ENCODE assay signal across 20 mouse cellular contexts in the genomic region with DNA sequence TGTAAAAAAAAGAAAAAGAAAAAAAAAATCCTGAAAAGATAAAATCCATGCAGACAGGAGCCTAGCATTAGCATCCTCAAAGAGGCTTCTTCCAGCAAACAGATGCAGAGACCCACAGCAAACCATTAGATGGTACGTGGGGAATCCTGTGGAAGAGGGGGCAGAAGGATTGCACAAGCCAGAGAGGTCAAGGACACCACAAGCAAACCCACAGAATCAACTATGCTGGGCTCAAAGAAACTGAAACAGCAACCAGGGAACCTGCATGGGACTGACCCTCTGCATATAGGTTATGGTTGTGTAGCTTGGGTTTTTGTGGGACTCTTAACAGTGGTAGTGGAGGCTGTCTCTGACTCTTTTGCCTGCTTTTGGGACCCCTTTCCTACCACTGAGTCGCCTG.
DNase-seq lines count a peak whose midpoint lies in the region; ATAC-seq and TF ChIP-seq lines count a peak whose summit lies in the region.
"Had no signal": no experiment of that assay in that cellular context is flagged by ENCODE, and none has a peak within 500 bp of the region (broad histone marks: within the 10 kb centered on the region; RNA-seq: fewer than 3 reads in every experiment).

No protein-coding gene starts in this region.

- no peaks in the 10 kb centered on the region for H3K9me3 ChIP-seq in heart, embryonic 12.5 days (replicated peaks)
- H3K9me3 ChIP-seq in intestine, embryonic 16.5 days (ENCODE audit: control insufficient read depth, low read length): no peaks in the 10 kb centered on the region
- H3K9me3 ChIP-seq: embryonic facial prominence, embryonic 15.5 days; forebrain, embryonic 15.5 days; hindbrain, embryonic 13.5 days had no signal

- H3K36me3 ChIP-seq in heart, embryonic 12.5 days: no peaks in the 10 kb centered on the region
- peaks cover 4% of the 10 kb centered on the region for H3K36me3 ChIP-seq in spleen, adult 2 months (ENCODE audit: control insufficient read depth, insufficient read depth, low read length)
- no peaks in the 10 kb centered on the region for H3K36me3 ChIP-seq in intestine, embryonic 16.5 days (ENCODE audit: control insufficient read depth, insufficient read depth, low read length)
- H3K36me3 ChIP-seq: embryonic facial prominence, embryonic 15.5 days; forebrain, embryonic 15.5 days; hindbrain, embryonic 13.5 days had no signal

- DNase-seq in heart, postnatal 10 days: no peak
- no peak for DNase-seq in spleen, adult 2 months (ENCODE audit: low read depth in 1 of 2, low spot score in 2 of 2)
- no peak for DNase-seq in spleen, postnatal 36 days (ENCODE audit: low spot score in 2 of 2)
- DNase-seq in induced T-regulatory cell, adult 2 months (ENCODE audit: low read depth): peak; percentile 34
- DNase-seq in frontal cortex, postnatal 25 days (ENCODE audit: low spot score in 2 of 2): no peak
- DNase-seq: adrenal gland, adult 8-10 months; adrenal gland, postnatal 36 days; cerebellum, adult 2 months; cerebellum, postnatal 10 days; embryo, embryonic 11 days; gastrocnemius, adult 2 months; gastrocnemius, postnatal 25 days; heart, adult 11 months; heart, postnatal 14 days had no signal

- ATAC-seq in heart, embryonic 12.5 days (ENCODE audit: insufficient number of reproducible peaks, low FRiP score): no peak
- no peak for ATAC-seq in intestine, embryonic 16.5 days
- ATAC-seq: forebrain, embryonic 15.5 days; hindbrain, postnatal 0 days had no signal

- peaks cover 31% of the 10 kb centered on the region for H3K4me1 ChIP-seq in heart, embryonic 12.5 days (replicated peaks)
- peaks cover 32% of the 10 kb centered on the region for H3K4me1 ChIP-seq in spleen, adult 2 months (ENCODE audit: control insufficient read depth, insufficient read depth, insufficient read length)
- H3K4me1 ChIP-seq in intestine, embryonic 16.5 days (ENCODE audit: control insufficient read depth, insufficient read depth, low read length): no peaks in the 10 kb centered on the region
- H3K4me1 ChIP-seq: embryonic facial prominence, embryonic 15.5 days; forebrain, embryonic 15.5 days; hindbrain, embryonic 13.5 days had no signal

- TF ChIP-seq CTCF in spleen, adult 2 months (IDR thresholded peaks at IDR 0.05; ENCODE audit: extremely low read depth, insufficient read depth, insufficient read length, insufficient replicate concordance): no peak

- intact Hi-C loops in heart, postnatal 10 days (cut with DNase I): loop anchor here (10.0 kb wide), 1 partner anchor 548 kb away; no protein-coding TSS in a partner anchor

- H3K4me3 ChIP-seq in heart, embryonic 12.5 days: no peak overlapping the region
- no peak overlapping the region for H3K4me3 ChIP-seq in spleen, adult 2 months (ENCODE audit: extremely low read depth, insufficient read depth, insufficient read length)
- H3K4me3 ChIP-seq in intestine, embryonic 16.5 days (ENCODE audit: low read length): no peak overlapping the region
- H3K4me3 ChIP-seq: embryonic facial prominence, embryonic 15.5 days; forebrain, embryonic 15.5 days; gastrocnemius, adult 2 months; hindbrain, embryonic 13.5 days had no signal

- no peak overlapping the region for H3K9ac ChIP-seq in heart, embryonic 12.5 days
- no peak overlapping the region for H3K9ac ChIP-seq in intestine, embryonic 16.5 days (ENCODE audit: low read depth, low read length)
- H3K9ac ChIP-seq: embryonic facial prominence, embryonic 15.5 days; forebrain, embryonic 15.5 days; hindbrain, embryonic 13.5 days had no signal

- TF ChIP-seq POLR2A in spleen, adult 2 months (IDR thresholded peaks at IDR 0.05; ENCODE audit: low read depth, low read length): no peak

- 0 out of 2 replicates have a peak overlapping the region, but pooled peaks have one; percentile 0 for H3K27ac ChIP-seq in heart, embryonic 12.5 days (ENCODE audit: poor library complexity, severe bottlenecking)
- H3K27ac ChIP-seq in spleen, adult 2 months (ENCODE audit: insufficient read depth, low read length): peak overlapping the region; percentile 90
- H3K27ac ChIP-seq in intestine, embryonic 16.5 days (ENCODE audit: low read length): no peak overlapping the region
- H3K27ac ChIP-seq: embryonic facial prominence, embryonic 15.5 days; forebrain, embryonic 15.5 days; gastrocnemius, adult 2 months; hindbrain, embryonic 13.5 days; hindbrain, postnatal 0 days had no signal

- 53% methylated on average over 2 of the region's 2 CpGs for WGBS in heart, embryonic 12.5 days
- WGBS in spleen, adult 2 months: 69% methylated on average over 2 of the region's 2 CpGs
- WGBS in intestine, embryonic 16.5 days: 70% methylated on average over 2 of the region's 2 CpGs

- H3K27me3 ChIP-seq in heart, embryonic 12.5 days (replicated peaks): no peaks in the 10 kb centered on the region
- H3K27me3 ChIP-seq in spleen, adult 2 months (ENCODE audit: control insufficient read depth, insufficient read depth, low read length): no peaks in the 10 kb centered on the region
- no peaks in the 10 kb centered on the region for H3K27me3 ChIP-seq in intestine, embryonic 16.5 days (replicated peaks; ENCODE audit: control insufficient read depth, insufficient read depth, low read length)
- H3K27me3 ChIP-seq: forebrain, embryonic 15.5 days; hindbrain, embryonic 13.5 days had no signal

- H3K4me2 ChIP-seq in heart, embryonic 12.5 days: no peak overlapping the region
- H3K4me2 ChIP-seq in intestine, embryonic 16.5 days (ENCODE audit: low read depth, low read length): no peak overlapping the region
- H3K4me2 ChIP-seq: embryonic facial prominence, embryonic 15.5 days; forebrain, embryonic 15.5 days; hindbrain, embryonic 13.5 days had no signal
